Comparison of ENCODE assay signal across 25 mouse cellular contexts in genomic region chrX:52340251-52340650, GRCm38 (mm10).
DNase-seq lines count a peak whose midpoint lies in the region; ATAC-seq and TF ChIP-seq lines count a peak whose summit lies in the region.
"Had no signal": no experiment of that assay in that cellular context is flagged by ENCODE, and none has a peak within 500 bp of the region (broad histone marks: within the 10 kb centered on the region; RNA-seq: fewer than 3 reads in every experiment).

No protein-coding gene starts in this region.

- H3K9ac ChIP-seq in hindbrain, postnatal 0 days (replicated peaks; ENCODE audit: low read length) = no peak overlapping the region
- no peak overlapping the region for H3K9ac ChIP-seq in hindbrain, embryonic 14.5 days
- H3K9ac ChIP-seq: embryonic facial prominence, embryonic 13.5 days; forebrain, embryonic 13.5 days; heart, embryonic 13.5 days; hindbrain, embryonic 15.5 days had no signal

- no peak overlapping the region for H3K4me3 ChIP-seq in hindbrain, postnatal 0 days (ENCODE audit: low read length)
- H3K4me3 ChIP-seq in hindbrain, embryonic 14.5 days (replicated peaks; ENCODE audit: low read length) = no peak overlapping the region
- no peak overlapping the region for H3K4me3 ChIP-seq in embryonic fibroblast, embryonic 13.5 days (ENCODE audit: insufficient read depth, low read length)
- H3K4me3 ChIP-seq: embryonic facial prominence, embryonic 13.5 days; forebrain, embryonic 13.5 days; heart, adult 2 months; heart, embryonic 10.5 days; heart, embryonic 13.5 days; hindbrain, embryonic 15.5 days had no signal

- no peak overlapping the region for H3K4me2 ChIP-seq in hindbrain, postnatal 0 days (ENCODE audit: low read depth, low read length)
- no peak overlapping the region for H3K4me2 ChIP-seq in hindbrain, embryonic 14.5 days (replicated peaks)
- H3K4me2 ChIP-seq: embryonic facial prominence, embryonic 13.5 days; forebrain, embryonic 13.5 days; heart, embryonic 13.5 days; hindbrain, embryonic 15.5 days had no signal

- DNase-seq in hindbrain, postnatal 0 days (ENCODE audit: low spot score) = peak; percentile 3
- no peak for DNase-seq in hindbrain, embryonic 14.5 days (ENCODE audit: low spot score)
- DNase-seq in brain, embryonic 14.5 days (ENCODE audit: low read depth) = peak; percentile 33
- no peak for DNase-seq in adrenal gland, adult (ENCODE audit: inconsistent age in 2 of 2, low spot score in 1 of 2)
- DNase-seq in adrenal gland, postnatal 36 days = no peak
- DNase-seq: adrenal gland, adult 8-10 months; adrenal gland, postnatal 25 days; cerebellum, adult 11 months; cerebellum, adult 2 months; cerebellum, adult 9-11 months; cerebellum, postnatal 25 days; gastrocnemius, postnatal 10 days; gastrocnemius, postnatal 36 days; heart, adult 2 months; heart, postnatal 14 days; heart, postnatal 4 days had no signal

- H3K27me3 ChIP-seq in hindbrain, postnatal 0 days (ENCODE audit: insufficient read depth, low read length) = no peaks in the 10 kb centered on the region
- H3K27me3 ChIP-seq in hindbrain, embryonic 14.5 days (ENCODE audit: control insufficient read depth, insufficient read depth, low read length) = no peaks in the 10 kb centered on the region
- H3K27me3 ChIP-seq: embryonic facial prominence, embryonic 13.5 days; forebrain, embryonic 13.5 days; heart, embryonic 13.5 days; hindbrain, embryonic 15.5 days had no signal

- no peak for TF ChIP-seq CTCF in hindbrain, postnatal 0 days (IDR thresholded peaks at IDR 0.05; ENCODE audit: low read depth)
- no peak for TF ChIP-seq CTCF in brain, embryonic 14.5 days (IDR thresholded peaks at IDR 0.05; ENCODE audit: borderline replicate concordance, extremely low read depth, insufficient read depth, insufficient read length)
- TF ChIP-seq CTCF in embryonic fibroblast, embryonic 13.5 days (IDR thresholded peaks at IDR 0.05; ENCODE audit: borderline replicate concordance, insufficient read depth, low read length) = no peak

- 43% methylated on average over 3 of the region's 3 CpGs for WGBS in hindbrain, postnatal 0 days
- WGBS in hindbrain, embryonic 14.5 days = 34% methylated on average over 3 of the region's 3 CpGs

- no peaks in the 10 kb centered on the region for H3K4me1 ChIP-seq in hindbrain, postnatal 0 days (ENCODE audit: insufficient read depth, low read length)
- H3K4me1 ChIP-seq in hindbrain, embryonic 14.5 days (replicated peaks; ENCODE audit: control insufficient read depth, insufficient read depth, low read length) = no peaks in the 10 kb centered on the region
- H3K4me1 ChIP-seq in embryonic fibroblast, embryonic 13.5 days (ENCODE audit: control insufficient read depth, insufficient read depth, low read length) = peaks cover 2% of the 10 kb centered on the region; the same call in 1 of the 2 replicates
- H3K4me1 ChIP-seq: heart, embryonic 10.5 days; hindbrain, embryonic 15.5 days had no signal

- no peaks in the 10 kb centered on the region for H3K36me3 ChIP-seq in hindbrain, postnatal 0 days (ENCODE audit: insufficient read depth, low read length)
- no peaks in the 10 kb centered on the region for H3K36me3 ChIP-seq in hindbrain, embryonic 14.5 days (replicated peaks; ENCODE audit: control insufficient read depth, insufficient read depth)
- H3K36me3 ChIP-seq: embryonic facial prominence, embryonic 13.5 days; heart, embryonic 10.5 days; heart, embryonic 13.5 days; hindbrain, embryonic 15.5 days had no signal

- no peak overlapping the region for H3K27ac ChIP-seq in hindbrain, postnatal 0 days
- no peak overlapping the region for H3K27ac ChIP-seq in hindbrain, embryonic 14.5 days
- peak overlapping the region; percentile 82 for H3K27ac ChIP-seq in embryonic fibroblast, embryonic 13.5 days (ENCODE audit: insufficient read depth, low read length)
- H3K27ac ChIP-seq: forebrain, embryonic 13.5 days; heart, adult 2 months; heart, embryonic 10.5 days; heart, embryonic 13.5 days; hindbrain, embryonic 15.5 days had no signal

- no peaks in the 10 kb centered on the region for H3K9me3 ChIP-seq in hindbrain, postnatal 0 days (ENCODE audit: low read length)
- H3K9me3 ChIP-seq in hindbrain, embryonic 14.5 days (ENCODE audit: control insufficient read depth, low read length) = no peaks in the 10 kb centered on the region
- H3K9me3 ChIP-seq: embryonic facial prominence, embryonic 13.5 days; forebrain, embryonic 13.5 days; heart, embryonic 10.5 days; heart, embryonic 13.5 days; hindbrain, embryonic 15.5 days had no signal

- no peak for ATAC-seq in hindbrain, postnatal 0 days
- ATAC-seq in hindbrain, embryonic 14.5 days (ENCODE audit: low FRiP score) = no peak
- ATAC-seq: CD4-positive, CD25-positive, alpha-beta regulatory T cell, adult 4 months; forebrain, embryonic 13.5 days; forebrain, embryonic 16.5 days; intestine, embryonic 16.5 days had no signal

- TF ChIP-seq POLR2A in brain, embryonic 14.5 days (IDR thresholded peaks at IDR 0.05; ENCODE audit: borderline replicate concordance, extremely low read depth, insufficient read depth, insufficient read length, poor library complexity, severe bottlenecking) = no peak
- no peak for TF ChIP-seq POLR2A in embryonic fibroblast, embryonic 13.5 days (IDR thresholded peaks at IDR 0.05; ENCODE audit: low read depth, low read length)

Comparison
In these comparisons a context has a peak if more than half of its experiments do, and no peak if none do; other contexts are left out.
1. DNase-seq: peak in hindbrain, postnatal 0 days (single experiment) and brain, embryonic 14.5 days (single experiment); none in hindbrain, embryonic 14.5 days (single experiment), adrenal gland, adult (0 of 2) and adrenal gland, postnatal 36 days (0 of 2).